In the genomic region with DNA sequence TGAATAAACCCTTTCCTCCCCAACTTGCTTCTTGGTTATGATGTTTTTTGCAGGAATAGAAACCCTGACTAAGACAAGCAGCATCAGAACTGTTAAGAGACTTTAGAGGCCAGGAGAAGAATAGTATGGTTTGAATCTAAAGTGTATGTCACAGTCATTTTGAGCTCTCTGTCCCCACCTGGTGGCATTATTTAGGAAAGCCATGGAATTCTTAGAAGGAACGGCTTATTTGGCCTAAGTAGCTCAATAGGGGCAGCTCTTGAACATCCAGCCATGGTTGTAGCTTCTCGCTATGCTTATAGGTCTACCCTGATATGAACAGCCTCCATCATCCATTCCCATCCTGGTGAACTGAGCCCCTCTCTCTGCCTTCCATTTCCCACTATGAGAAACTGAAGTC, we compare ENCODE assay signal across 8 mouse cellular contexts. TPM values are rescaled to one million over a fixed set of nuclear protein-coding genes. Genes with fewer than 3 reads are reported as not detected.
DNase-seq lines count a peak whose midpoint lies in the region; ATAC-seq and TF ChIP-seq lines count a peak whose summit lies in the region.

No protein-coding gene starts in this region.

- no peak for TF ChIP-seq POLR2A in lung, adult 2 months (IDR thresholded peaks at IDR 0.05; ENCODE audit: borderline replicate concordance, extremely low read depth, low read depth, low read length)

- H3K4me3 ChIP-seq in forebrain, embryonic 14.5 days (ENCODE audit: low read depth, low read length), result no peak overlapping the region
- no peak overlapping the region for H3K4me3 ChIP-seq in forebrain, embryonic 12.5 days (replicated peaks)
- no peak overlapping the region for H3K4me3 ChIP-seq in lung, embryonic 14.5 days (ENCODE audit: low read depth, low read length)
- H3K4me3 ChIP-seq in lung, adult 2 months (replicated peaks; ENCODE audit: extremely low read depth, low read depth, low read length), result no peak overlapping the region

- no peaks in the 10 kb centered on the region for H3K9me3 ChIP-seq in forebrain, embryonic 14.5 days (replicated peaks; ENCODE audit: control insufficient read depth, low read length)
- H3K9me3 ChIP-seq in forebrain, embryonic 12.5 days, result no peaks in the 10 kb centered on the region
- no peaks in the 10 kb centered on the region for H3K9me3 ChIP-seq in lung, embryonic 14.5 days (ENCODE audit: low read depth, low read length)

- 0 out of 2 replicates have a peak, but pooled peaks have one; percentile 34 for ATAC-seq in forebrain, embryonic 14.5 days
- ATAC-seq in forebrain, embryonic 12.5 days (ENCODE audit: low FRiP score), result no peak
- ATAC-seq in lung, embryonic 14.5 days (ENCODE audit: insufficient read depth), result no peak
- peak; percentile 36; the same call in 1 of the 2 replicates for ATAC-seq in neutrophil, adult 5-6 weeks (ENCODE audit: extremely low read depth, insufficient number of reproducible peaks, low FRiP score, poor library complexity, severe bottlenecking)
- ATAC-seq in monocyte, adult 5-6 weeks (replicated peaks; ENCODE audit: insufficient number of reproducible peaks, low FRiP score, low TSS enrichment, poor library complexity, severe bottlenecking), result no peak

- no peak overlapping the region for H3K9ac ChIP-seq in forebrain, embryonic 14.5 days (ENCODE audit: low read length)
- no peak overlapping the region for H3K9ac ChIP-seq in forebrain, embryonic 12.5 days
- H3K9ac ChIP-seq in lung, embryonic 14.5 days, result no peak overlapping the region

- H3K4me1 ChIP-seq in forebrain, embryonic 14.5 days (ENCODE audit: control insufficient read depth, insufficient read depth, low read length), result no peaks in the 10 kb centered on the region
- no peaks in the 10 kb centered on the region for H3K4me1 ChIP-seq in forebrain, embryonic 12.5 days
- H3K4me1 ChIP-seq in lung, embryonic 14.5 days (ENCODE audit: insufficient read depth), result no peaks in the 10 kb centered on the region
- H3K4me1 ChIP-seq in lung, adult 2 months (ENCODE audit: control insufficient read depth, insufficient read depth, low read length), result no peaks in the 10 kb centered on the region

- no peak overlapping the region for H3K4me2 ChIP-seq in forebrain, embryonic 14.5 days (ENCODE audit: low read length)
- H3K4me2 ChIP-seq in forebrain, embryonic 12.5 days, result no peak overlapping the region
- no peak overlapping the region for H3K4me2 ChIP-seq in lung, embryonic 14.5 days

- no peaks in the 10 kb centered on the region for H3K36me3 ChIP-seq in forebrain, embryonic 14.5 days (ENCODE audit: control insufficient read depth, insufficient read depth, low read length)
- H3K36me3 ChIP-seq in forebrain, embryonic 12.5 days (replicated peaks), result no peaks in the 10 kb centered on the region
- H3K36me3 ChIP-seq in lung, embryonic 14.5 days (ENCODE audit: insufficient read depth), result no peaks in the 10 kb centered on the region

- peak; percentile 65 for DNase-seq in forebrain, embryonic 14.5 days (ENCODE audit: low spot score)
- DNase-seq in lung, embryonic 14.5 days, result peak; percentile 85
- no peak for DNase-seq in lung, adult 2 months
- DNase-seq in c-Kit-positive CD71-positive TER-119-negative erythroid progenitor cells, embryonic 14.5 days (ENCODE audit: low read depth), result peak; percentile 20
- peak; percentile 45 for DNase-seq in kidney, postnatal 10 days

- WGBS in forebrain, embryonic 14.5 days, result 47% methylated on average over 2 of the region's 2 CpGs
- 44% methylated on average over 2 of the region's 2 CpGs for whole genome bisulfite sequencing in forebrain, embryonic 12.5 days
- 44% methylated on average over 2 of the region's 2 CpGs for WGBS in lung, embryonic 14.5 days
- 50% methylated on average over 2 of the region's 2 CpGs for WGBS in lung, adult 2 months

- no peaks in the 10 kb centered on the region for H3K27me3 ChIP-seq in forebrain, embryonic 14.5 days (replicated peaks; ENCODE audit: control insufficient read depth, insufficient read depth, low read length)
- no peaks in the 10 kb centered on the region for H3K27me3 ChIP-seq in forebrain, embryonic 12.5 days
- H3K27me3 ChIP-seq in lung, embryonic 14.5 days (ENCODE audit: insufficient read depth, low read length), result no peaks in the 10 kb centered on the region

- peak; percentile 67 for TF ChIP-seq CTCF in lung, embryonic 14.5 days (IDR thresholded peaks at IDR 0.05; ENCODE audit: low read depth)
- no peak for TF ChIP-seq CTCF in lung, adult 2 months (IDR thresholded peaks at IDR 0.05; ENCODE audit: insufficient read depth, low read length)

- H3K27ac ChIP-seq in forebrain, embryonic 14.5 days (ENCODE audit: low read depth, low read length), result no peak overlapping the region
- H3K27ac ChIP-seq in forebrain, embryonic 12.5 days, result no peak overlapping the region
- H3K27ac ChIP-seq in lung, embryonic 14.5 days (ENCODE audit: low read depth), result no peak overlapping the region

RNA-seq across cellular contexts. Expression of gene Prdx6b, which starts 17.1 kb away (rescaled TPM):
- polyA plus RNA-seq in forebrain, embryonic 14.5 days (2014; fragmentation: Nextera tagmentation; extraction: Ambion mirVana), result not detected in 2 replicates
- not detected in 2 replicates for polyA plus RNA-seq in forebrain, embryonic 12.5 days (2016; fragmentation: Nextera tagmentation; extraction: Ambion mirVana)
- polyA plus RNA-seq in lung, embryonic 14.5 days (2014; fragmentation: Nextera tagmentation; extraction: Ambion mirVana), result not detected in 2 replicates
- not detected in 2 replicates for polyA plus RNA-seq in lung, adult 2 months (2012; rRNA removed)
- total RNA-seq in neutrophil, adult 5-6 weeks (2017), result 0.25 TPM in 1 of 2 replicates, not detected in the other
- total RNA-seq in monocyte, adult 5-6 weeks (2017), result 0.32 TPM in 1 of 3 replicates, not detected in the others

RNA-seq across cellular contexts. Expression of gene Dnajc10, which starts 40.1 kb away (rescaled TPM):
- 60.7 and 62.5 TPM in 2 replicates for polyA plus RNA-seq in forebrain, embryonic 14.5 days (2014; fragmentation: Nextera tagmentation; extraction: Ambion mirVana)
- 80.4 and 80.8 TPM in 2 replicates for polyA plus RNA-seq in forebrain, embryonic 12.5 days (2016; fragmentation: Nextera tagmentation; extraction: Ambion mirVana)
- polyA plus RNA-seq in lung, embryonic 14.5 days (2014; fragmentation: Nextera tagmentation; extraction: Ambion mirVana), result 108 and 113 TPM in 2 replicates
- 19.6 and 27.1 TPM in 2 replicates for polyA plus RNA-seq in lung, adult 2 months (2012; rRNA removed)
- 64.7 and 67.5 TPM in 2 replicates for total RNA-seq in neutrophil, adult 5-6 weeks (2017)
- total RNA-seq in monocyte, adult 5-6 weeks (2017), result 65.8 to 92.3 TPM (median 76.7 TPM) in 3 replicates

Comparison
In these comparisons a context has a peak if more than half of its experiments do, and no peak if none do; other contexts are left out.
1. ATAC-seq: peak in forebrain, embryonic 14.5 days (single experiment) and neutrophil, adult 5-6 weeks (single experiment); none in forebrain, embryonic 12.5 days (single experiment), lung, embryonic 14.5 days (single experiment) and monocyte, adult 5-6 weeks (single experiment).